Mouse (Mus musculus) hindbrain, embryonic 13.5 days (tissue): ENCODE measurements at regions not wholly inside any gene's neighbourhood (a gene's known extent, or its start where the extent isn't known, plus 50 kb on each side); places are given as distances from the start of the nearest gene placed in this dataset.

Experiments used
- ATAC-seq: fragments of 200-750 bp; cut with Nextera tagmentation; 2 replicates; pipeline ENCODE4 v1.8.0; 2017; ENCODE audit warnings: moderate TSS enrichment; ENCODE audit not compliant: low FRiP score
- H3K27ac ChIP-seq: fragments of 300-500 bp; sonication (generic); 2 replicates; pipeline ENCODE4 v1.5.1; 2015; ENCODE audit warnings: inconsistent platforms, mild to moderate bottlenecking, moderate library complexity
- H3K27me3 ChIP-seq: fragments of 300-500 bp; sonication (generic); 2 replicates; pipeline ENCODE4 v1.6.1; 2015; ENCODE audit warnings: mild to moderate bottlenecking, inconsistent platforms
- H3K36me3 ChIP-seq: fragments of 300-500 bp; sonication (generic); 2 replicates; pipeline ENCODE4 v1.6.1; 2015; ENCODE audit warnings: mild to moderate bottlenecking, inconsistent platforms
- H3K4me1 ChIP-seq: fragments of 300-500 bp; sonication (generic); replicated peaks from 2 replicates; pipeline ENCODE4 v1.6.1; 2015; ENCODE audit warnings: inconsistent platforms
- H3K4me2 ChIP-seq: fragments of 300-500 bp; sonication (generic); 2 replicates; pipeline ENCODE4 v1.6.1; 2015; ENCODE audit warnings: inconsistent platforms, mild to moderate bottlenecking, moderate library complexity
- H3K4me3 ChIP-seq: fragments of 300-500 bp; sonication (generic); 2 replicates; pipeline ENCODE4 v1.5.1; 2015; ENCODE audit warnings: mild to moderate bottlenecking, inconsistent platforms
- H3K9ac ChIP-seq: fragments of 300-500 bp; sonication (generic); 2 replicates; pipeline ENCODE4 v1.6.1; 2015; ENCODE audit warnings: mild to moderate bottlenecking, inconsistent platforms
- H3K9me3 ChIP-seq: fragments of 300-500 bp; sonication (generic); 2 replicates; pipeline ENCODE4 v1.6.1; 2016; ENCODE audit warnings: inconsistent platforms
- WGBS: fragments of 180-500 bp; shearing (Covaris S2); methylation state at CpG from one replicate; pipeline ENCODE4 v1.1.7; 2015; 5-methylcytosine and 5-hydroxymethylcytosine counted together

- 85% methylated on average over 14 of the region's 14 CpGs for WGBS
- H3K27me3 ChIP-seq: no peaks in the 10 kb centered on the region
- no peak overlapping the region for H3K4me2 ChIP-seq
- no peak for ATAC-seq
- no peaks in the 10 kb centered on the region for H3K4me1 ChIP-seq
- no peak overlapping the region for H3K27ac ChIP-seq
- no peak overlapping the region for H3K9ac ChIP-seq
- H3K4me3 ChIP-seq: no peak overlapping the region
- no peaks in the 10 kb centered on the region for H3K9me3 ChIP-seq
- H3K36me3 ChIP-seq: no peaks in the 10 kb centered on the region
These were observed 124.9 kb upstream of the Egflam start for GRCm38 (mm10) chr15:7522902-7523786.

- H3K4me1 ChIP-seq: peaks cover 3% of the 10 kb centered on the region; the same call in 1 of the 2 replicates
- H3K9ac ChIP-seq: no peak overlapping the region
- H3K4me3 ChIP-seq: no peak overlapping the region
- H3K27me3 ChIP-seq: no peaks in the 10 kb centered on the region
- H3K27ac ChIP-seq: no peak overlapping the region
- H3K9me3 ChIP-seq: no peaks in the 10 kb centered on the region
- no peak for ATAC-seq
- no peak overlapping the region for H3K4me2 ChIP-seq
- H3K36me3 ChIP-seq: no peaks in the 10 kb centered on the region
- WGBS: 10% methylated on average over 5 of the region's 5 CpGs
These were observed 132.9 kb upstream of the Egflam start for GRCm38 (mm10) chr15:7530959-7531588.

GRCm38 (mm10) chr15:7537858-7538257 lies 139.7 kb upstream of the Egflam start:
- no peaks in the 10 kb centered on the region for H3K4me1 ChIP-seq
- no peak overlapping the region for H3K4me2 ChIP-seq
- H3K4me3 ChIP-seq: no peak overlapping the region
- no peak overlapping the region for H3K27ac ChIP-seq
- H3K9ac ChIP-seq: no peak overlapping the region
- H3K9me3 ChIP-seq: no peaks in the 10 kb centered on the region
- WGBS: 73% methylated on average over 4 of the region's 4 CpGs
- no peaks in the 10 kb centered on the region for H3K27me3 ChIP-seq
- no peak for ATAC-seq
- H3K36me3 ChIP-seq: no peaks in the 10 kb centered on the region

- Histone ChIP-seq H3K27ac (no peak overlapping the region), H3K9me3 (no peaks in the 10 kb centered on the region), H3K9ac (no peak overlapping the region), H3K4me2 (no peak overlapping the region), H3K27me3 (no peaks in the 10 kb centered on the region), H3K36me3 (no peaks in the 10 kb centered on the region), H3K4me3 (no peak overlapping the region), H3K4me1 (no peaks in the 10 kb centered on the region)
- 76% methylated on average over 2 of the region's 2 CpGs for WGBS
- ATAC-seq: no peak
These were observed 155.1 kb upstream of the Egflam start for GRCm38 (mm10) chr15:7553190-7553895.

GRCm38 (mm10) chr15:7554433-7554832 lies 156.2 kb upstream of the Egflam start:
- 88% methylated on average over 3 of the region's 3 CpGs for WGBS
- Histone ChIP-seq H3K27me3 (no peaks in the 10 kb centered on the region), H3K4me3 (no peak overlapping the region), H3K27ac (no peak overlapping the region), H3K9ac (no peak overlapping the region), H3K36me3 (no peaks in the 10 kb centered on the region), H3K9me3 (no peaks in the 10 kb centered on the region), H3K4me2 (no peak overlapping the region), H3K4me1 (no peaks in the 10 kb centered on the region)
- ATAC-seq: no peak

- no peaks in the 10 kb centered on the region for H3K27me3 ChIP-seq
- ATAC-seq: no peak
- H3K4me2 ChIP-seq: no peak overlapping the region
- WGBS: 87% methylated on average over 4 of the region's 4 CpGs
- no peak overlapping the region for H3K4me3 ChIP-seq
- H3K9ac ChIP-seq: no peak overlapping the region
- H3K4me1 ChIP-seq: no peaks in the 10 kb centered on the region
- H3K27ac ChIP-seq: no peak overlapping the region
- no peaks in the 10 kb centered on the region for H3K36me3 ChIP-seq
- H3K9me3 ChIP-seq: no peaks in the 10 kb centered on the region
These were observed 165.1 kb upstream of the Egflam start for GRCm38 (mm10) chr15:7563279-7563678.

GRCm38 (mm10) chr15:7563726-7564125 lies 165.5 kb upstream of the Egflam start:
- Histone ChIP-seq H3K27me3 (no peaks in the 10 kb centered on the region), H3K4me3 (no peak overlapping the region), H3K4me1 (no peaks in the 10 kb centered on the region), H3K36me3 (no peaks in the 10 kb centered on the region), H3K4me2 (no peak overlapping the region), H3K27ac (no peak overlapping the region), H3K9ac (no peak overlapping the region), H3K9me3 (no peaks in the 10 kb centered on the region)
- ATAC-seq: peak; percentile 92
- 81% methylated on average over 9 of the region's 9 CpGs for WGBS

GRCm38 (mm10) chr15:7572221-7572620 lies 174.0 kb upstream of the Egflam start:
- Histone ChIP-seq H3K27ac (no peak overlapping the region), H3K4me1 (no peaks in the 10 kb centered on the region), H3K27me3 (no peaks in the 10 kb centered on the region), H3K36me3 (no peaks in the 10 kb centered on the region), H3K4me2 (no peak overlapping the region), H3K4me3 (no peak overlapping the region), H3K9ac (no peak overlapping the region), H3K9me3 (no peaks in the 10 kb centered on the region)
- WGBS: 97% methylated on average over 1 of the region's 1 CpGs
- ATAC-seq: no peak

- no peaks in the 10 kb centered on the region for H3K36me3 ChIP-seq
- H3K27me3 ChIP-seq: no peaks in the 10 kb centered on the region
- ATAC-seq: no peak
- WGBS: 87% methylated on average over 3 of the region's 3 CpGs
- no peak overlapping the region for H3K4me2 ChIP-seq
- no peak overlapping the region for H3K4me3 ChIP-seq
- H3K9ac ChIP-seq: no peak overlapping the region
- no peaks in the 10 kb centered on the region for H3K9me3 ChIP-seq
- no peaks in the 10 kb centered on the region for H3K4me1 ChIP-seq
- no peak overlapping the region for H3K27ac ChIP-seq
These were observed 176.1 kb upstream of the Egflam start for GRCm38 (mm10) chr15:7574264-7574663.

GRCm38 (mm10) chr15:7574811-7575210 lies 176.6 kb upstream of the Egflam start:
- no peak overlapping the region for H3K27ac ChIP-seq
- H3K27me3 ChIP-seq: no peaks in the 10 kb centered on the region
- no peaks in the 10 kb centered on the region for H3K9me3 ChIP-seq
- ATAC-seq: no peak
- H3K36me3 ChIP-seq: no peaks in the 10 kb centered on the region
- H3K9ac ChIP-seq: no peak overlapping the region
- H3K4me2 ChIP-seq: no peak overlapping the region
- WGBS: 71% methylated on average over 2 of the region's 2 CpGs
- H3K4me3 ChIP-seq: no peak overlapping the region
- no peaks in the 10 kb centered on the region for H3K4me1 ChIP-seq

GRCm38 (mm10) chr15:7578439-7578838 lies 180.2 kb upstream of the Egflam start:
- H3K4me2 ChIP-seq: no peak overlapping the region
- no peaks in the 10 kb centered on the region for H3K9me3 ChIP-seq
- no peaks in the 10 kb centered on the region for H3K27me3 ChIP-seq
- H3K4me3 ChIP-seq: no peak overlapping the region
- WGBS: 36% methylated on average over 3 of the region's 3 CpGs
- no peaks in the 10 kb centered on the region for H3K4me1 ChIP-seq
- no peak overlapping the region for H3K9ac ChIP-seq
- H3K36me3 ChIP-seq: no peaks in the 10 kb centered on the region
- no peak for ATAC-seq
- no peak overlapping the region for H3K27ac ChIP-seq

- H3K9ac ChIP-seq: no peak overlapping the region
- H3K9me3 ChIP-seq: no peaks in the 10 kb centered on the region
- no peak overlapping the region for H3K4me3 ChIP-seq
These were observed 189.0 kb upstream of the Egflam start for GRCm38 (mm10) chr15:7587210-7587609.

More at GRCm38 (mm10) chr15:7587210-7587609, 189.0 kb upstream of the Egflam start:
- no peaks in the 10 kb centered on the region for H3K27me3 ChIP-seq
- no peak overlapping the region for H3K4me2 ChIP-seq
- no peak overlapping the region for H3K27ac ChIP-seq
- no peaks in the 10 kb centered on the region for H3K4me1 ChIP-seq
- WGBS: 88% methylated on average over 3 of the region's 3 CpGs
- no peaks in the 10 kb centered on the region for H3K36me3 ChIP-seq
- ATAC-seq: no peak
